Mouse (Mus musculus): ENCODE results near the gene Trio. TPM values are rescaled to one million over a fixed set of nuclear protein-coding genes. Genes with fewer than 3 reads are reported as not detected.
A peak's percentile ranks its signal among the peaks of the same experiment; 100 is the strongest.

The Trio gene
- polyA plus RNA-seq, 1 experiment from 2014 or later, result 60.8 TPM

DNA sequence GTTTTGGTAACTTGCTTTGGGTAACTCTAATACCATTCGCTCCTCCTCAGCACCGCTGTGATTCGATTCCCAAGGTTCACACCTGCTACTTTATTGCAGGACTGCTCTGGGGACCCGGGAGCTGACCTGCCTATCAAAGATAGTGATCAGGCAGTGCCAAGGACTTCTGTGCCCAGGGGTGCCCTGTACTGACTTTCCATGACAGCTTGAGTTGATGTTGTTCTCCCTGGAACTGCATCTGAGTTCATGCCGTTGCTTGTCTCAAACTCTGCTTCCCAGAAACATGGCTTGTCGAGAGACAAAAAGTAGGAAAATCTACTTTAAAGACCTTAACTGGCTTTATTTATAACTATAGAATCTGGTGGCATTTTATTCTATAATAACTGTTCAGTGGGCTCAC, 27.6 kb upstream of the Trio start:
- no peak overlapping the region for H3K9ac ChIP-seq (ENCODE audit: low read depth, low read length)
- no peaks in the 10 kb centered on the region for H3K27me3 ChIP-seq (replicated peaks; ENCODE audit: control insufficient read depth, insufficient read depth, low read length)
- WGBS, result 59% methylated on average over 6 of the region's 6 CpGs
- no peak overlapping the region for H3K4me2 ChIP-seq (ENCODE audit: low read depth, low read length)
- H3K36me3 ChIP-seq (ENCODE audit: control insufficient read depth, insufficient read depth, low read length), result no peaks in the 10 kb centered on the region
- 0 out of 2 replicates have a peak, but pooled peaks cover 3% of the 10 kb centered on the region for H3K9me3 ChIP-seq (ENCODE audit: control insufficient read depth, low read length)
- H3K4me3 ChIP-seq (ENCODE audit: low read depth, low read length), result no peak overlapping the region
- ATAC-seq (ENCODE audit: low read depth), result no peak
- peaks cover 9% of the 10 kb centered on the region for H3K4me1 ChIP-seq (ENCODE audit: control insufficient read depth, insufficient read depth, low read length)
- H3K27ac ChIP-seq (replicated peaks; ENCODE audit: low read depth, low read length), result no peak overlapping the region
- DNase-seq (ENCODE audit: low spot score), result no peak

DNA sequence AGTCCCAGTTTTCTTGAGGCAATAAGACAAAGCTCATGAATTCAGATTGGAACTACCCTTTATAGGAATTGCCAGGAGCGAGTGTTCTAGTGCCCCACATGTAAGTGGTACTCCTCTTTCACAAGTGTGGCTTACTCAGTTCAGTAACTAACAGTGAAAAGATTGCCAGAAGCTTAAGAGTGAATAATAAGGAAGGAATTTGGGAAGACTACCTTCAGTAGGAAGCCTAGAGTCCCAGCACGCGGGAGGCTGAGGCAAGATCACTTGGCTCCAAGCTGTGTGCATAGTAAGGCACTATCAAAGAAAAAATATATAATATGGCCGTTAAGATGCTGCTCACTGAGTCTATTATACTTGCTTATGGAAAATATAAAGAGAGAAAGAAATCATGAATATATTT, 26.2 kb upstream of the Trio start:
- Histone ChIP-seq H3K36me3 (ENCODE audit: control insufficient read depth, insufficient read depth, low read length) (no peaks in the 10 kb centered on the region), H3K4me2 (ENCODE audit: low read depth, low read length) (no peak overlapping the region), H3K9me3 (ENCODE audit: control insufficient read depth, low read length) (0 out of 2 replicates have a peak, but pooled peaks cover 3% of the 10 kb centered on the region), H3K4me3 (ENCODE audit: low read depth, low read length) (no peak overlapping the region), H3K27ac (replicated peaks; ENCODE audit: low read depth, low read length) (no peak overlapping the region), H3K27me3 (replicated peaks; ENCODE audit: control insufficient read depth, insufficient read depth, low read length) (no peaks in the 10 kb centered on the region), H3K4me1 (ENCODE audit: control insufficient read depth, insufficient read depth, low read length) (peaks cover 9% of the 10 kb centered on the region), H3K9ac (ENCODE audit: low read depth, low read length) (no peak overlapping the region)
- DNase-seq (ENCODE audit: low spot score) (no peak), ATAC-seq (ENCODE audit: low read depth) (no peak)
- 62% methylated on average over 4 of the region's 4 CpGs for WGBS

DNA sequence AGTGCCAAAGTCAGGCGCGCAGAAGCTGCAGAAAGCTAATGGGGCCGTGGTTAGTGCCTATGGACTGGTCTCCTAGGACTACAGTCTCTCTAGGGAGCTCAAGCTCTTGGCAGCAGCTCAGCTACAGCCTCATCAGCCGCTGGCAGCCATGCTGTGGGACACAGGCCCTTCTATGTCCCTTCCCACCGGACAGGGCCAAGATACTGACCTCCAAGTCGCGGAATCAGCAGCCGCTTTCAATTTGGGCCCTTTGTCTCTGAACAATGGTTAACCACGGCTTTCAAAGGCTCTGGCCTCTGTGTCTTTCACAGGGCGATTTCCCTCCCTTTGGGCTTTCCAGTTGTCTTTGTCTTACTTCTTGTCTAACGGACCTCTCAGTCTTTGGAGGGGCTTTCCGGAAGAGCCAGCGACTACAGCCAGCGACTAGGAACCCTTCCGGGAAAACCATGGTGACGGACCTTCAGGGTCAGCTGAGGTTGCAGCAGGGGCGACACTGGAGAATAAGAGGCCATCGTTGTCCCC, 25.5 kb upstream of the Trio start:
- Histone ChIP-seq H3K4me1 (ENCODE audit: control insufficient read depth, insufficient read depth, low read length) (peaks cover 9% of the 10 kb centered on the region), H3K36me3 (ENCODE audit: control insufficient read depth, insufficient read depth, low read length) (no peaks in the 10 kb centered on the region), H3K4me2 (ENCODE audit: low read depth, low read length) (peak overlapping the region; percentile 36), H3K9me3 (ENCODE audit: control insufficient read depth, low read length) (0 out of 2 replicates have a peak, but pooled peaks cover 3% of the 10 kb centered on the region), H3K4me3 (ENCODE audit: low read depth, low read length) (no peak overlapping the region), H3K9ac (ENCODE audit: low read depth, low read length) (peak overlapping the region; percentile 50), H3K27ac (replicated peaks; ENCODE audit: low read depth, low read length) (no peak overlapping the region), H3K27me3 (replicated peaks; ENCODE audit: control insufficient read depth, insufficient read depth, low read length) (no peaks in the 10 kb centered on the region)
- WGBS, result 21% methylated on average over 18 of the region's 18 CpGs
- DNase-seq (ENCODE audit: low spot score) (peak; percentile 65), ATAC-seq (ENCODE audit: low read depth) (peak; percentile 88)

DNA sequence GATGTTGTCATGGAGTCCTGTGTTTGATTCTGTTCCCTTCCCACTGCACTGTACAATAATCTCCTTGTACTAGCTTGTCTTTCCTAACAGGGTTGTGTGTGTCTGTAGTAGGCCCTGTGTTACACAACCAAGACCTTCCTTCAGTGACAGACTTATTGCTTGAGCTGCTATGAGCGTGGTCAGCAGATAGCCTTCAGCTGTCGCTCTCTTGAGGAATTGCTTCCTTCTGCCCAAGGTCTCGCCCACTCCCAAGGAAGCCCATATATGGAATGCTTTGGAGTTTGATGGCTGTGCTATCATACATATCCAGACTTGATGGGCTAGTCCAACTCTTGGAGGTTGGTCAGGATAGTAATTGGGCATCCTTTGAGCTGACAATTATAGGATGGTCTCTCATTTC, 22.1 kb upstream of the Trio start:
- Histone ChIP-seq H3K4me1 (ENCODE audit: control insufficient read depth, insufficient read depth, low read length) (peaks cover 9% of the 10 kb centered on the region), H3K4me3 (ENCODE audit: low read depth, low read length) (no peak overlapping the region), H3K36me3 (ENCODE audit: control insufficient read depth, insufficient read depth, low read length) (no peaks in the 10 kb centered on the region), H3K4me2 (ENCODE audit: low read depth, low read length) (no peak overlapping the region), H3K9me3 (ENCODE audit: control insufficient read depth, low read length) (0 out of 2 replicates have a peak, but pooled peaks cover 3% of the 10 kb centered on the region), H3K27me3 (replicated peaks; ENCODE audit: control insufficient read depth, insufficient read depth, low read length) (no peaks in the 10 kb centered on the region), H3K9ac (ENCODE audit: low read depth, low read length) (no peak overlapping the region), H3K27ac (replicated peaks; ENCODE audit: low read depth, low read length) (no peak overlapping the region)
- no peak for DNase-seq (ENCODE audit: low spot score)
- WGBS, result 75% methylated on average over 3 of the region's 3 CpGs
- ATAC-seq (ENCODE audit: low read depth), result no peak

DNA sequence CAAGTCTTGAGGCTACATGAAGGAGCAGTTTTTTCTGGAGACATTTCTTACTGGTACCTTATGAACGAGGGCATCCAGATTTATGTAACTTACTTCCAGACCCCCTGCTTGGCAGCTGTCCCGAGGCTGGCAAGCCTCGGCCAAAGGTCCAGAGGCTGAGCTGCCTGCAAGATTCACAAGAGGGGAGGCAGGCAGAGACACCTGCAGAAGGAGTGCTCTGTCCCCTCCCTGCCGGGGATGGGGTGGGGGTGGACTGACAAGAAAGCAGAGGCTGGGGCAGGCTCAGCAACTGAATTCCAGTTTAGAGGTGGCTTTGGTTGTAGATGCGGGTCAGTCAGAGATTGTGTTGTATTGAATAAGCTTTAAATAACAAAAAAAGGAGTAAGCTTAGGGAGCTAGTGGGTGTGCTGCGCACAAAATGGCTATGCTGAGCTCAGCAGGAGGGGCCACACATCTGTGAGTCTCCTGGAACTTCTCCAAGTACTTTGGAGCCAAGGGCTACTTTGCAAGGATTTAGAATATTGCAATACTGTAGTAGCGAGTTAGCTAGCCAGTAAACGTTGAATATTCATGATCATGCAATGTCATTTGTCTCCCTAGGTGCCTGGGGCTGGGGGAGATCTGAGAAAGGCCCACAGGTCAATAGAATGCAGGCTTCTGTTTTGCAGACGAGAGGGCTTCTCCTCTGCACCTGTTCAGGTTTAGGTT, 15.7 kb upstream of the Trio start:
- Histone ChIP-seq H3K9me3 (ENCODE audit: control insufficient read depth, low read length) (no peaks in the 10 kb centered on the region), H3K27ac (replicated peaks; ENCODE audit: low read depth, low read length) (no peak overlapping the region), H3K4me3 (ENCODE audit: low read depth, low read length) (no peak overlapping the region), H3K27me3 (replicated peaks; ENCODE audit: control insufficient read depth, insufficient read depth, low read length) (no peaks in the 10 kb centered on the region), H3K4me1 (ENCODE audit: control insufficient read depth, insufficient read depth, low read length) (peaks cover 6% of the 10 kb centered on the region; the same call in 1 of the 2 replicates), H3K9ac (ENCODE audit: low read depth, low read length) (no peak overlapping the region), H3K4me2 (ENCODE audit: low read depth, low read length) (no peak overlapping the region), H3K36me3 (ENCODE audit: control insufficient read depth, insufficient read depth, low read length) (no peaks in the 10 kb centered on the region)
- DNase-seq (ENCODE audit: low spot score) (no peak), ATAC-seq (ENCODE audit: low read depth) (0 out of 2 replicates have a peak, but pooled peaks have one; percentile 18)
- 12% methylated on average over 9 of the region's 9 CpGs for WGBS

DNA sequence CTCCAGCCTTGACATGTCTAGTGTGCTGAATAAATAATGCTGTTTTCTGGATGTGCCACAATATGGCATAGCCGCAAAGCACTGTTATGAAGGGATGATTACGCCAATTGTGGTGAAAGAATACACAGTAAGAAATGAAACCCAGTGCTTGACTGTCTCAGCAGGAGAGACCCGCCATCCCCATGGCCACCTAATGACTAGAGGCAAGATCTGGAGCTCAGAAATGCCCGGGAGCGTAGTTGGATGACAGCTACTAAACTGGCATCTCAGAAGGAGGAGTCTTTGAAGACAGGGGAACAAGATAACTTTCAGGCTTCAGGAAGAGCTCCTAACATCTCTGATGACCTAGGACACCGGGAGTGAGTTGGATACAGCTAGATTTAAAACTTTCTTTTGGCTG, 12.0 kb upstream of the Trio start:
- H3K9me3 ChIP-seq (ENCODE audit: control insufficient read depth, low read length), result no peaks in the 10 kb centered on the region
- WGBS, result 89% methylated on average over 6 of the region's 6 CpGs
- ATAC-seq (ENCODE audit: low read depth), result no peak

DNA sequence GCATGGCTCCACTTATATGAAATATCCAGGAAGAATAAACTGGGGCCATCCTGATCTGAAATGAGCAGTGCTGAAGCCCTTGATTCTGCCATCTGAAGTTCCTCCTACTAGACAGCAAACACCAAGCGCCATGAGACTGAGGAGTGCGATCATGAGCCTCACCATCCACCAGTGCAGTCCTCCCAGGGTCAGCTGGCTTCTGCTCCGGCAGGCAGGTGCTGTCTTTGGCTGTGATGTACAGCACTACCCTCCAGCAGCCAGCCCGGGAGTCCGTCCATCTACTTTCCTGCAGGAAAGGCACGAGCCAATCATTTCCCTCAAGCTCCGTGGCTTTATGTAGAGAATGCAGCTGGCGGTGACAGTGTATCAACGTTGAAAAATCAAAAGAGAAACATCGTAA, 10.0 kb upstream of the Trio start:
- H3K4me1 ChIP-seq (ENCODE audit: control insufficient read depth, insufficient read depth, low read length), result no peaks in the 10 kb centered on the region
- H3K36me3 ChIP-seq (ENCODE audit: control insufficient read depth, insufficient read depth, low read length), result no peaks in the 10 kb centered on the region
- no peak overlapping the region for H3K9ac ChIP-seq (ENCODE audit: low read depth, low read length)
- 85% methylated on average over 10 of the region's 10 CpGs for WGBS
- no peaks in the 10 kb centered on the region for H3K27me3 ChIP-seq (replicated peaks; ENCODE audit: control insufficient read depth, insufficient read depth, low read length)
- H3K4me2 ChIP-seq (ENCODE audit: low read depth, low read length), result no peak overlapping the region
- H3K27ac ChIP-seq (replicated peaks; ENCODE audit: low read depth, low read length), result no peak overlapping the region
- ATAC-seq (ENCODE audit: low read depth) (no peak), DNase-seq (ENCODE audit: low spot score) (no peak)
- no peak overlapping the region for H3K4me3 ChIP-seq (ENCODE audit: low read depth, low read length)
- H3K9me3 ChIP-seq (ENCODE audit: control insufficient read depth, low read length), result no peaks in the 10 kb centered on the region

More for the DNA sequence above, 12.0 kb upstream of the Trio start:
- no peak overlapping the region for H3K9ac ChIP-seq (ENCODE audit: low read depth, low read length)
- H3K36me3 ChIP-seq (ENCODE audit: control insufficient read depth, insufficient read depth, low read length), result no peaks in the 10 kb centered on the region
- no peak for DNase-seq (ENCODE audit: low spot score)
- H3K27me3 ChIP-seq (replicated peaks; ENCODE audit: control insufficient read depth, insufficient read depth, low read length), result no peaks in the 10 kb centered on the region
- no peak overlapping the region for H3K4me3 ChIP-seq (ENCODE audit: low read depth, low read length)
- H3K27ac ChIP-seq (replicated peaks; ENCODE audit: low read depth, low read length), result no peak overlapping the region
- H3K4me1 ChIP-seq (ENCODE audit: control insufficient read depth, insufficient read depth, low read length), result peaks cover 6% of the 10 kb centered on the region; the same call in 1 of the 2 replicates
- H3K4me2 ChIP-seq (ENCODE audit: low read depth, low read length), result no peak overlapping the region

DNA sequence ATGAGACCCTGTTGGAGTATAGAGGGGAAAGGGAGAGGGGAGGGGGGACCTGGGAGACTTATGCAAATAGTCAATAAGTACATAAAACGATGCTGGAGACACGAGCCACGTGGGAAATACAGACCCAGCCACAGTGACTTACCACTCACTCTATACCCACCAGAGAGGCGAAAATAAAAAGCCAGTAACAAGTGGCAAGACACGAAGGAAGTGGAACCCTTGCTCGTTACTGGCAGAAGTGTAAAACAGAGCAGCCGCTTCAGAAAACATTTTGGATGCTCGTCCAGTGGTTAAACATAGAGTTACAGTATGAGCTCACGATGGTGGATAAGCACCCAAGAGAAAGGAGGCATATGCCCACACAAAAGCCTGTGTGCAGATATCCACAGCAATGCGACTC, 9.0 kb upstream of the Trio start:
- no peak overlapping the region for H3K4me3 ChIP-seq (ENCODE audit: low read depth, low read length)
- no peak overlapping the region for H3K27ac ChIP-seq (replicated peaks; ENCODE audit: low read depth, low read length)
- WGBS, result 81% methylated on average over 10 of the region's 10 CpGs

DNA sequence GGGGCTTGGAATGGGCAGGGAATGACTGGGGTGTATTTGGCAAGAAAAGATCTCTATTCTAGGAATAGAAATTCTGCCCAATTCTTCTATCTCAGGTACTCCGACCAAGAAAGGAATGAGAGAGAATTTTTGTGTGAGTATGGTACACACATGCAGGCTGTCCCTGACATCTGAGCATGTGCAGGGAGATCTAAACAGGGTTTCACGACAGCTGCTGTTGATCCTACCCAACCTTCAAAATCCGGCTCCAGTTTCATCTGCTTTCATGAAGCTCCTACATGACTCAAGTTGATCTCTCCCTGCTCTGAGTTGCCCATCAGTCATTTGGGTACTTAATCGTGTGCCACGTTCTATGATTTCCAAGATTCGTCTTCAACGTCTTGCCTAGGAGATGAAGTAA, 3.7 kb upstream of the Trio start:
- Histone ChIP-seq H3K9ac (ENCODE audit: low read depth, low read length) (no peak overlapping the region), H3K36me3 (ENCODE audit: control insufficient read depth, insufficient read depth, low read length) (no peaks in the 10 kb centered on the region), H3K4me1 (ENCODE audit: control insufficient read depth, insufficient read depth, low read length) (no peaks in the 10 kb centered on the region), H3K4me2 (ENCODE audit: low read depth, low read length) (no peak overlapping the region), H3K27me3 (replicated peaks; ENCODE audit: control insufficient read depth, insufficient read depth, low read length) (no peaks in the 10 kb centered on the region), H3K27ac (replicated peaks; ENCODE audit: low read depth, low read length) (no peak overlapping the region), H3K4me3 (ENCODE audit: low read depth, low read length) (no peak overlapping the region), H3K9me3 (ENCODE audit: control insufficient read depth, low read length) (no peaks in the 10 kb centered on the region)
- 79% methylated on average over 7 of the region's 7 CpGs for WGBS
- DNase-seq (ENCODE audit: low spot score), result no peak
- no peak for ATAC-seq (ENCODE audit: low read depth)

More for the DNA sequence above, 9.0 kb upstream of the Trio start:
- no peaks in the 10 kb centered on the region for H3K4me1 ChIP-seq (ENCODE audit: control insufficient read depth, insufficient read depth, low read length)
- ATAC-seq (ENCODE audit: low read depth) (no peak), DNase-seq (ENCODE audit: low spot score) (no peak)
- H3K9ac ChIP-seq (ENCODE audit: low read depth, low read length), result no peak overlapping the region
- H3K27me3 ChIP-seq (replicated peaks; ENCODE audit: control insufficient read depth, insufficient read depth, low read length), result no peaks in the 10 kb centered on the region
- no peaks in the 10 kb centered on the region for H3K36me3 ChIP-seq (ENCODE audit: control insufficient read depth, insufficient read depth, low read length)
- H3K9me3 ChIP-seq (ENCODE audit: control insufficient read depth, low read length), result no peaks in the 10 kb centered on the region
- H3K4me2 ChIP-seq (ENCODE audit: low read depth, low read length), result no peak overlapping the region

Measured in embryonic facial prominence, embryonic 14.5 days (tissue).